Mouse (Mus musculus) Patski (cell line): Measurements from ENCODE around the gene Sufu. TPM values are rescaled to one million over a fixed set of nuclear protein-coding genes. Genes with fewer than 3 reads are reported as not detected.
A peak's percentile ranks its signal among the peaks of the same experiment; 100 is the strongest.

Experiments
- ATAC-seq: fragments of 100-300 bp; one replicate; pipeline ENCODE4 v1.8.0; 2021
- CTCF ChIA-PET: fragments of 350-600 bp; sonication (Branson Sonifier 250); formaldehyde crosslinking; loops from one replicate; lab custom pipeline; 2022; ENCODE audit warnings: inconsistent platforms; lab: Charles Lee
- POLR2A ChIA-PET: fragments of 350-600 bp; sonication (Branson Sonifier 250); formaldehyde crosslinking; loops from one replicate; lab custom pipeline; 2022; ENCODE audit warnings: antibody characterized with exemption, inconsistent platforms; lab: Charles Lee
- DNase-seq: peaks from one replicate; pipeline ENCODE4 v3.0.0-alpha.2; 2011; ENCODE audit warnings: low read depth, low spot score
- H3K27me3 ChIP-seq: fragments of 371-371 bp; one replicate; pipeline ENCODE4 v1.5.1; 2021
- CTCF ChIP-seq: fragments of 100-300 bp; IDR thresholded peaks from one replicate; pipeline ENCODE4 v1.5.1; 2021
- in situ Hi-C: fragments of 300-500 bp; cut with MboI; formaldehyde crosslinking; loops from 3 replicates; pipeline ENCODE4 v1.11.1; 2018; ENCODE audit warnings: low pct_unique_long_range_greater_than_20kb, mixed read lengths
- polyA plus RNA-seq: library from polyadenylated mRNA; unstranded; gene quantifications from one replicate; pipeline ENCODE4 v1.2.3, GENCODE M21; 2021

Gene Sufu
- polyA plus RNA-seq, 1 experiment from 2014 or later = 35.2 TPM

- ChIA-PET CTCF (interaction anchor here (1.0 to 8.9 kb wide), 5 partner anchors 10 to 132 kb away, joined by 3 to 73 read pairs (median 4); partner anchors contain the start of genes Sufu and Trim8), POLR2A (interaction anchor here (0.7 to 16.1 kb wide), 5 partner anchors 9 to 453 kb away, joined by 3 to 388 read pairs (median 5); partner anchors contain the start of genes Actr1a, Sufu and Trim8)
- in situ Hi-C loops = no loop called here
- no peak for ATAC-seq
- no peak for TF ChIP-seq CTCF
- DNase-seq = no peak
- H3K27me3 ChIP-seq = no peaks in the 10 kb centered on the region
Observed at GRCm38 (mm10) chr19:46528529-46529213, 132.0 kb downstream of the Sufu start.

- in situ Hi-C loops = loop anchor here (5.0 kb wide), 1 partner anchor 133 kb away; the partner anchor contains the start of genes Actr1a and Sufu
- DNase-seq (no peak), ATAC-seq (no peak)
- ChIA-PET CTCF (interaction anchor here (0.9 to 8.9 kb wide), 6 partner anchors 11 to 46 kb away, joined by 3 to 73 read pairs (median 4); partner anchors contain the start of gene Trim8), POLR2A (interaction anchor here (0.8 to 16.1 kb wide), 5 partner anchors 11 to 135 kb away, joined by 3 to 388 read pairs (median 5); partner anchors contain the start of genes Actr1a, Sufu, Trim8 and Wbp1l)
- TF ChIP-seq CTCF = no peak
- H3K27me3 ChIP-seq = no peaks in the 10 kb centered on the region
Observed at GRCm38 (mm10) chr19:46529601-46530448, 133.1 kb downstream of the Sufu start.

- in situ Hi-C loops = loop anchor here (5.0 kb wide), 1 partner anchor 133 kb away; the partner anchor contains the start of genes Actr1a and Sufu
- ChIA-PET CTCF (interaction anchor here (0.9 to 8.9 kb wide), 6 partner anchors 12 to 125 kb away, joined by 3 to 73 read pairs (median 4); partner anchors contain the start of gene Trim8), POLR2A (interaction anchor here (0.8 to 16.1 kb wide), 8 partner anchors 13 to 139 kb away, joined by 3 to 388 read pairs (median 4); partner anchors contain the start of genes Actr1a, Sufu, Trim8 and Wbp1l)
- H3K27me3 ChIP-seq = no peaks in the 10 kb centered on the region
- no peak for TF ChIP-seq CTCF
- ATAC-seq = peak; percentile 40
- DNase-seq = peak; percentile 74
Observed at GRCm38 (mm10) chr19:46530449-46530990, 133.8 kb downstream of the Sufu start.

DNA sequence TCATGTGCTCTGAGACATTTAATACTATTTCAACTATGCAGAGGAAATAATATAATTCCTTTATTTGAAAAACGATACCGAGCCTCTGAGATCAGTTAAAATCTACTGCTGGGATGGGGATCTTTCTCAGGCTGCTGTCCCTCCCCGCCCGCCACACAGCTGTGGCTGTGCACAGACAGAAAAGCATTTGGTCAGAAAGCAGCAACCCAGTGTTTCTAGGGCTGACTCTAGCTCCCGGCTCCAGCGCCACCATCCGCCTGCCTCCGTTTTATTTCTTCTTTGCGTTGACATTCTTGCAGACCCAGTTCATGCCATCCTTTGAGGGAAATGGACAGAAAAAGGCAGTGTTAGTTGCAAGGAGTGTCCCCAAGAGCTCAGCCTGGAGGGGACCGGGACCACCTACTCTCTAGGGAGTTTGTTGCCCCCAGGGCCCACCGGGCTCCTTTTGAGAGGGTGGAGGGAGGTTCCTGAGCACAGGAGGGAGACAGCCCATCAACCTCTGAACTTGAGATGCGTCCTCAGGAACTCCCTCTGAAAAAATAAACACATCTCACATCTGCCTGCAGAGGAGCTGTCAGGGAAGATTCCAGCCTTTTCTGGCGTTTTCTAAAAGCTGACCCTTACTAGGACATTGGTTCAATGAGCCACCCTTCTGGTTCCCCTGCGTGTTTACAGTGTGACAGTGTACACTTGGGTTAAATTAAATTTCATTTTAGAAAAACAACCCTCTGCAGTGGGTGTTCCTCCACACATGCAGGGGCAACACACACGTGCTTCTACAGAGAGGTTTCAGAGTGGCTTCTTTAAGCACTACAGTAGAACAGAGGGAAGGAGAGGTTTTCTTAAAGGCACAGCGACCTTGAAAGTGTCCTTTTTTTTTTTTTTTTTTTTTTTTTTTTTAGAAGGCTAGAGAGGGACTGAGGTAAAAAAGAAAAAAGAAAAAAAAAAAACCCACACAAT is 134.7 kb downstream of the Sufu start:
- no peak for TF ChIP-seq CTCF
- CTCF ChIA-PET = interaction anchor here (0.9 to 8.9 kb wide), 6 partner anchors 10 to 126 kb away, joined by 3 to 73 read pairs (median 6); partner anchors contain the start of gene Trim8
- ATAC-seq = peak; percentile 3
- POLR2A ChIA-PET = interaction anchor here (0.9 to 16.1 kb wide), 6 partner anchors 12 to 140 kb away, joined by 3 to 388 read pairs (median 4); partner anchors contain the start of gene Trim8
- in situ Hi-C loops = loop anchor here (5.0 kb wide), 1 partner anchor 134 kb away; the partner anchor contains the start of genes Actr1a and Sufu
- DNase-seq = no peak
- no peaks in the 10 kb centered on the region for H3K27me3 ChIP-seq

- H3K27me3 ChIP-seq = no peaks in the 10 kb centered on the region
- in situ Hi-C loops = loop anchor here (5.0 kb wide), 1 partner anchor 135 kb away; the partner anchor contains the start of genes Actr1a and Sufu
- no peak for TF ChIP-seq CTCF
- POLR2A ChIA-PET = interaction anchor here (1.0 to 16.1 kb wide), 5 partner anchors 9 to 49 kb away, joined by 4 to 388 read pairs (median 5); partner anchors contain the start of gene Trim8
- DNase-seq (no peak), ATAC-seq (peak; percentile 51)
- CTCF ChIA-PET = interaction anchor here (1.3 to 8.9 kb wide), 4 partner anchors 9 to 76 kb away, joined by 3 to 73 read pairs (median 6); partner anchors contain the start of gene Trim8
Observed at GRCm38 (mm10) chr19:46532031-46532688, 135.5 kb downstream of the Sufu start.

DNA sequence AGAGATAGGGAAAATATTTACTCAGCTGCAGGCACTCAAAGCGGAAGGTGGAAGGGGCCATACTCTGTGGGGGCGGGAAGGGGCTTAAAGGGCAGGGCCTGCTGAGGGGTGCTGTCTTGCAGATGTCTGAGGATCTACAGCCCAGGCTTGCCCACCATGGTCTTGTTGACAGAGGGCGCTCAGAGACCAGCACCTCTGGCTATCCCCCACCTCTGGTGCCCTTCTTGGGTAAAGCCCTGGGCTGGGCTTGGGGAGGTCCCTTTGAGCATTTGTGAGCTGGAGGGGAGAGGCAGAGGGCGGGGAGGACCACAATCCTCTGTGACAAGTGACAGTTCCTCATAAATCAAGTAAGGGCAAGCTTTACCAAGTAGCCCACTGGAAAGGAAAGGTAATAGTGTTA is 136.4 kb downstream of the Sufu start:
- TF ChIP-seq CTCF = no peak
- POLR2A ChIA-PET = interaction anchor here (1.2 to 16.1 kb wide), 2 partner anchors 10 to 27 kb away, joined by 4 to 388 read pairs; partner anchors contain the start of gene Trim8
- CTCF ChIA-PET = interaction anchor here (0.9 to 8.9 kb wide), 7 partner anchors 8 to 137 kb away, joined by 3 to 73 read pairs (median 6); partner anchors contain the start of genes Sufu and Trim8
- DNase-seq = no peak
- in situ Hi-C loops = loop anchor here (5.0 kb wide), 1 partner anchor 136 kb away; the partner anchor contains the start of genes Actr1a and Sufu
- no peak for ATAC-seq
- H3K27me3 ChIP-seq = no peaks in the 10 kb centered on the region

- no peak for TF ChIP-seq CTCF
- CTCF ChIA-PET = interaction anchor here (0.9 to 8.9 kb wide), 5 partner anchors 10 to 137 kb away, joined by 3 to 73 read pairs (median 6); partner anchors contain the start of genes Sufu and Trim8
Observed at GRCm38 (mm10) chr19:46533525-46533924, 136.8 kb downstream of the Sufu start.

More at GRCm38 (mm10) chr19:46533525-46533924, 136.8 kb downstream of the Sufu start:
- POLR2A ChIA-PET = interaction anchor here (16.1 kb wide), 1 partner anchor 27 kb away, joined by 388 read pairs; the partner anchor contains the start of gene Trim8
- ATAC-seq = no peak
- in situ Hi-C loops = loop anchor here (5.0 kb wide), 1 partner anchor 136 kb away; the partner anchor contains the start of genes Actr1a and Sufu
- H3K27me3 ChIP-seq = no peaks in the 10 kb centered on the region
- no peak for DNase-seq
